Comparison of ENCODE assay signal across 14 mouse cellular contexts in the genomic region with DNA sequence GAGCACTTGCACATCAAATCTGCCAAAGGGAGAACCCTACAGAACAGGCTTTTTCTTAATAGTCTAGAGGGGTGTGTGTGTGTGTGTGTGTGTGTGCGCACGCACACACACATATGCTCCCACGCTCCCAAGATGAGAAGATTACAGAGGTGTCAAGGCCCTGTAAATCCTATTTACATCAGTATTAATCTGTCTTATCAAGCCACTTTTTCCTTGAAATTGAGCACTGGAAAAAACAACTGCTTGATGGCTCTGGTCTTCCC.
"Had no signal": no experiment of that assay in that cellular context is flagged by ENCODE, and none has a peak within 500 bp of the region (broad histone marks: within the 10 kb centered on the region; RNA-seq: fewer than 3 reads in every experiment).

No protein-coding gene starts in this region.

- H3K9me3 ChIP-seq: kidney, embryonic 15.5 days; limb, embryonic 10.5 days; limb, embryonic 13.5 days; liver, embryonic 13.5 days; midbrain, embryonic 12.5 days; midbrain, embryonic 15.5 days; stomach, embryonic 15.5 days had no signal

- DNase-seq: layer of hippocampus, adult 9-11 months; right cerebral cortex, postnatal 25 days had no signal

- ATAC-seq: intestine, postnatal 0 days; lung, postnatal 0 days had no signal

- H3K27ac ChIP-seq: kidney, embryonic 15.5 days; layer of hippocampus, adult 2 months; limb, embryonic 10.5 days; limb, embryonic 13.5 days; liver, embryonic 13.5 days; macrophage; midbrain, embryonic 12.5 days; midbrain, embryonic 15.5 days; stomach, embryonic 15.5 days had no signal

- H3K27me3 ChIP-seq: kidney, embryonic 15.5 days; limb, embryonic 13.5 days; liver, embryonic 13.5 days; midbrain, embryonic 12.5 days; midbrain, embryonic 15.5 days; stomach, embryonic 15.5 days had no signal

- H3K4me3 ChIP-seq: kidney, embryonic 15.5 days; layer of hippocampus, adult 2 months; limb, embryonic 10.5 days; limb, embryonic 13.5 days; liver, embryonic 13.5 days; midbrain, embryonic 12.5 days; midbrain, embryonic 15.5 days; stomach, embryonic 15.5 days had no signal

- H3K4me1 ChIP-seq: limb, embryonic 10.5 days; limb, embryonic 13.5 days; liver, embryonic 13.5 days; midbrain, embryonic 12.5 days; midbrain, embryonic 15.5 days; stomach, embryonic 15.5 days had no signal

- H3K4me2 ChIP-seq: kidney, embryonic 15.5 days; limb, embryonic 13.5 days; liver, embryonic 13.5 days; lung, embryonic 14.5 days; midbrain, embryonic 12.5 days; midbrain, embryonic 15.5 days; stomach, embryonic 15.5 days had no signal

- H3K9ac ChIP-seq: kidney, embryonic 15.5 days; limb, embryonic 13.5 days; liver, embryonic 13.5 days; lung, embryonic 14.5 days; midbrain, embryonic 12.5 days; midbrain, embryonic 15.5 days; stomach, embryonic 15.5 days had no signal
